8 mouse cellular contexts compared by ENCODE assay signal in genomic region chr1:90602759-90603560, GRCm38 (mm10). TPM values are rescaled to one million over a fixed set of nuclear protein-coding genes. Genes with fewer than 3 reads are reported as not detected.
A peak's percentile ranks its signal among the peaks of the same experiment; 100 is the strongest.
DNase-seq lines count a peak whose midpoint lies in the region; ATAC-seq and TF ChIP-seq lines count a peak whose summit lies in the region.

Gene Cops8, plus strand, starts transcription at chr1:90602981.

- peaks cover 27% of the 10 kb centered on the region for H3K36me3 ChIP-seq in forebrain, embryonic 10.5 days (replicated peaks)
- H3K36me3 ChIP-seq in heart, embryonic 15.5 days = peaks cover 23% of the 10 kb centered on the region
- H3K36me3 ChIP-seq in liver, embryonic 14.5 days (replicated peaks; ENCODE audit: control insufficient read depth, insufficient read depth, low read depth) = peaks cover 20% of the 10 kb centered on the region
- peaks cover 2% of the 10 kb centered on the region; the same call in 1 of the 2 replicates for H3K36me3 ChIP-seq in neural tube, embryonic 11.5 days (ENCODE audit: control insufficient read depth, insufficient read depth, low read length)
- H3K36me3 ChIP-seq in stomach, postnatal 0 days (ENCODE audit: control insufficient read depth, insufficient read depth, low read length) = peaks cover 6% of the 10 kb centered on the region

- peak; percentile 92 for DNase-seq in CD8-positive naive resting alpha-beta T cell, adult 2 months (ENCODE audit: low read depth in 2 of 2, low spot score in 2 of 2)
- DNase-seq in c-Kit-positive CD71-negative TER-119-negative erythroid progenitor cells, embryonic 14.5 days (ENCODE audit: low read depth) = peak; percentile 92
- DNase-seq in forebrain, embryonic 10.5 days (ENCODE audit: extremely low spot score, low spot score) = peak; percentile 97
- peak; percentile 99 for DNase-seq in kidney, postnatal 25 days
- peak; percentile 84 to 89 (median 88) for DNase-seq in liver, embryonic 14.5 days (ENCODE audit: low read depth in 3 of 3, low spot score in 3 of 3)
- DNase-seq in neural tube, embryonic 11.5 days (ENCODE audit: low spot score) = peak; percentile 98
- peak; percentile 98 for DNase-seq in stomach, postnatal 0 days (ENCODE audit: low spot score)

- TF ChIP-seq CTCF in liver, embryonic 14.5 days (IDR thresholded peaks at IDR 0.05; ENCODE audit: low read depth) = no peak
- no peak; the same call in 1 of the 2 replicates for TF ChIP-seq CTCF in stomach, postnatal 0 days (IDR thresholded peaks at IDR 0.05; ENCODE audit: low read depth)

- H3K27me3 ChIP-seq in forebrain, embryonic 10.5 days (ENCODE audit: poor library complexity, severe bottlenecking) = no peaks in the 10 kb centered on the region
- no peaks in the 10 kb centered on the region for H3K27me3 ChIP-seq in heart, embryonic 15.5 days
- no peaks in the 10 kb centered on the region for H3K27me3 ChIP-seq in liver, embryonic 14.5 days (ENCODE audit: control insufficient read depth, insufficient read depth, low read length)
- H3K27me3 ChIP-seq in neural tube, embryonic 11.5 days (ENCODE audit: control insufficient read depth, insufficient read depth, low read length) = no peaks in the 10 kb centered on the region
- no peaks in the 10 kb centered on the region for H3K27me3 ChIP-seq in stomach, postnatal 0 days (ENCODE audit: control insufficient read depth, insufficient read depth, low read length)

- peak within 1 kb of the TSS; percentile 69 for H3K4me2 ChIP-seq in heart, embryonic 15.5 days
- H3K4me2 ChIP-seq in liver, embryonic 14.5 days (ENCODE audit: low read depth) = peak within 1 kb of the TSS; percentile 86
- peak within 1 kb of the TSS; percentile 60 for H3K4me2 ChIP-seq in neural tube, embryonic 11.5 days (ENCODE audit: low read depth)
- H3K4me2 ChIP-seq in stomach, postnatal 0 days (replicated peaks; ENCODE audit: low read depth) = peak within 1 kb of the TSS; percentile 56

- H3K9me3 ChIP-seq in forebrain, embryonic 10.5 days = no peaks in the 10 kb centered on the region
- no peaks in the 10 kb centered on the region for H3K9me3 ChIP-seq in heart, embryonic 15.5 days (replicated peaks)
- H3K9me3 ChIP-seq in liver, embryonic 14.5 days (ENCODE audit: control insufficient read depth, low read length) = no peaks in the 10 kb centered on the region
- no peaks in the 10 kb centered on the region for H3K9me3 ChIP-seq in neural tube, embryonic 11.5 days (ENCODE audit: control insufficient read depth, low read length)
- no peaks in the 10 kb centered on the region for H3K9me3 ChIP-seq in stomach, postnatal 0 days (ENCODE audit: control insufficient read depth, low read length)

- H3K9ac ChIP-seq in heart, embryonic 15.5 days = peak within 1 kb of the TSS; percentile 85
- peak within 1 kb of the TSS; percentile 94 for H3K9ac ChIP-seq in liver, embryonic 14.5 days (replicated peaks)
- H3K9ac ChIP-seq in neural tube, embryonic 11.5 days (ENCODE audit: low read length) = peak within 1 kb of the TSS; percentile 87
- peak within 1 kb of the TSS; percentile 94 for H3K9ac ChIP-seq in stomach, postnatal 0 days (ENCODE audit: low read length)

- peak within 1 kb of the TSS; percentile 90 for H3K27ac ChIP-seq in forebrain, embryonic 10.5 days
- H3K27ac ChIP-seq in heart, embryonic 15.5 days = peak within 1 kb of the TSS; percentile 55
- H3K27ac ChIP-seq in liver, embryonic 14.5 days = peak within 1 kb of the TSS; percentile 8
- H3K27ac ChIP-seq in neural tube, embryonic 11.5 days (ENCODE audit: low read depth, low read length) = no peak within 1 kb of the TSS
- peak within 1 kb of the TSS; percentile 56; the same call in 1 of the 2 replicates for H3K27ac ChIP-seq in stomach, postnatal 0 days (replicated peaks)

- peak; percentile 98 for ATAC-seq in heart, embryonic 15.5 days (replicated peaks; ENCODE audit: insufficient number of reproducible peaks, insufficient read depth, low FRiP score, low read depth)
- ATAC-seq in liver, embryonic 14.5 days (ENCODE audit: insufficient read depth) = peak; percentile 99
- ATAC-seq in neural tube, embryonic 11.5 days (ENCODE audit: insufficient read depth, low FRiP score, low TSS enrichment) = peak; percentile 98
- ATAC-seq in stomach, postnatal 0 days (ENCODE audit: low FRiP score, low TSS enrichment) = peak; percentile 97

- H3K4me3 ChIP-seq in forebrain, embryonic 10.5 days = peak within 1 kb of the TSS; percentile 94
- H3K4me3 ChIP-seq in heart, embryonic 15.5 days = peak within 1 kb of the TSS; percentile 80
- peak within 1 kb of the TSS; percentile 68 to 70 for H3K4me3 ChIP-seq in liver, embryonic 14.5 days (ENCODE audit: insufficient read depth in 1 of 2, low read depth in 2 of 2, low read length in 2 of 2)
- H3K4me3 ChIP-seq in neural tube, embryonic 11.5 days (ENCODE audit: low read depth, low read length) = peak within 1 kb of the TSS; percentile 84
- peak within 1 kb of the TSS; percentile 89 for H3K4me3 ChIP-seq in stomach, postnatal 0 days (ENCODE audit: low read depth, low read length)

- H3K4me1 ChIP-seq in forebrain, embryonic 10.5 days = peaks cover 15% of the 10 kb centered on the region
- peaks cover 13% of the 10 kb centered on the region for H3K4me1 ChIP-seq in heart, embryonic 15.5 days (replicated peaks)
- peaks cover 0 to 4% of the 10 kb centered on the region in 2 experiments; a peak in 2 of 4 replicates for H3K4me1 ChIP-seq in liver, embryonic 14.5 days (replicated peaks; ENCODE audit: control insufficient read depth in 2 of 2, insufficient read depth in 2 of 2, low read length in 1 of 2)
- peaks cover 4% of the 10 kb centered on the region; the same call in 1 of the 2 replicates for H3K4me1 ChIP-seq in neural tube, embryonic 11.5 days (ENCODE audit: control insufficient read depth, insufficient read depth, low read length)
- no peaks in the 10 kb centered on the region for H3K4me1 ChIP-seq in stomach, postnatal 0 days (replicated peaks; ENCODE audit: control insufficient read depth, insufficient read depth)

- WGBS in forebrain, embryonic 10.5 days = 5% methylated on average over 48 of the region's 48 CpGs
- 4% methylated on average over 48 of the region's 48 CpGs for WGBS in heart, embryonic 15.5 days
- 7% methylated on average over 48 of the region's 48 CpGs for WGBS in liver, embryonic 14.5 days (ENCODE audit: insufficient replicate concordance)
- WGBS in neural tube, embryonic 11.5 days = 3% methylated on average over 48 of the region's 48 CpGs
- WGBS in stomach, postnatal 0 days = 4% methylated on average over 48 of the region's 48 CpGs

- TF ChIP-seq EP300 in liver, embryonic 14.5 days (IDR thresholded peaks at IDR 0.05; ENCODE audit: low read depth) = no peak
- TF ChIP-seq EP300 in stomach, postnatal 0 days (optimal IDR thresholded peaks at IDR 0.05) = no peak

RNA-seq across cellular contexts. Expression of gene Cops8, which starts in this region (rescaled TPM):
- 189 and 196 TPM in 2 replicates for polyA plus RNA-seq in forebrain, embryonic 10.5 days (2016; fragmentation: Nextera tagmentation; extraction: Ambion mirVana)
- 104 and 117 TPM in 2 replicates for polyA plus RNA-seq in heart, embryonic 15.5 days (2015; fragmentation: Nextera tagmentation; extraction: Ambion mirVana)
- polyA plus RNA-seq in liver, embryonic 14.5 days (2012; rRNA removed) = 28.3 and 30.3 TPM in 2 replicates
- 40.3 and 41.4 TPM in 2 replicates for polyA plus RNA-seq in liver, embryonic 14.5 days (2014; fragmentation: Nextera tagmentation; extraction: Ambion mirVana)
- polyA plus RNA-seq in neural tube, embryonic 11.5 days (2014; fragmentation: Nextera tagmentation; extraction: Ambion mirVana) = 192 and 200 TPM in 2 replicates
- 65.7 and 71.0 TPM in 2 replicates for polyA plus RNA-seq in stomach, postnatal 0 days (2015; fragmentation: Nextera tagmentation; extraction: Ambion mirVana)
